Mouse (Mus musculus): ENCODE data around the gene Luc7l. TPM values are rescaled to one million over a fixed set of nuclear protein-coding genes. Genes with fewer than 3 reads are reported as not detected.
A peak's percentile ranks its signal among the peaks of the same experiment; 100 is the strongest.
"Not testable (repeated sequence)": the region's sequence is repeated elsewhere in the genome, so short reads cannot be mapped to it uniquely, and the experiment has no call there.

Gene Luc7l
- polyA plus RNA-seq, 1 experiment from 2014 or later: 28.1 TPM

DNA sequence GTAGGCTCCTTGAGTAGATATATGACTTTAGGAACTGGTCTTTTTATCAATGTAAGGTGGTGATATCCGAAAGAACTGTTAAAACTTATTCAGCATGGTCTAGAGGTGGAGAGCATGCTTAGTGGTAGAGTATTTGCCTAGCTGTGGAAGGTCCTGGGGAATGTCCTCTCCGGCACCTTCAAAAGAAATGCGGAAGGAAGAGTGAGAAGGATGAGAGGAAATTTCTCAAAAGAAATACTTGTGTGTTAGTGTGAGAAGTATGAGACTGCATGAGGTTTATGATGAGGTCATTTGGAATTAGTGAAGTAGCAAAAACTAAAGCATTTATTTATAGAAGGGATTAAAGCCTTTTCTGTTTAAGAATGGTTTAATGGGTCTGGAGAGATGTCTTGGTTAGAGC is 9.7 kb downstream of the Luc7l start:
- WGBS: 96% methylated on average over 3 of the region's 3 CpGs
- no peak for ATAC-seq
- peaks cover 71% of the 10 kb centered on the region for H3K36me3 ChIP-seq (ENCODE audit: control insufficient read depth, insufficient read depth)
- no peak overlapping the region for H3K27ac ChIP-seq (ENCODE audit: low read depth, low read length)
- H3K4me2 ChIP-seq (replicated peaks; ENCODE audit: low read depth): no peak overlapping the region
- H3K9me3 ChIP-seq (ENCODE audit: control insufficient read depth): no peaks in the 10 kb centered on the region
- no peaks in the 10 kb centered on the region for H3K4me1 ChIP-seq (replicated peaks; ENCODE audit: control insufficient read depth, insufficient read depth, low read length)
- H3K9ac ChIP-seq (ENCODE audit: low read depth, low read length): no peak overlapping the region
- no peak for TF ChIP-seq CTCF (IDR thresholded peaks at IDR 0.05; ENCODE audit: low read depth)
- H3K27me3 ChIP-seq (replicated peaks; ENCODE audit: control insufficient read depth, insufficient read depth, low read length): no peaks in the 10 kb centered on the region
- no peak overlapping the region for H3K4me3 ChIP-seq (ENCODE audit: low read depth, low read length)

DNA sequence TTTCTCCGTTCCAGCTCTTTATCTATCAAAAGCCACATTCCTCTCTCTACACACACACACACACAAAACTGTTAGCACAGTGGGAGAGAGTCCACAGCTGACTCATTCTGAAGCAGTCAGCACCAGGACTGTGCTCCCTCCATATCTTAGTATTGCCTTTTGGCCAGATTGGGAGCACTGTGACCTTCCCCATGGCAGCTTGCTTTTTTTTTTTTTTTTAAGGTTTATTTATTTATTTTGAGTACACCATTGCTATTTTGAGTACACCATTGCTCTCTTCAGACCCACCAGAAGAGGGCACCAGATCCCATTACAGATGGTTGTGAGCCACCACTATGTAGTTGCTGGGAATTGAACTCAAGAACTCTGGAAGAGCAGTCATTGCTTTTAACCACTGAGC is 16.2 kb downstream of the Luc7l start:
- H3K4me1 ChIP-seq (replicated peaks; ENCODE audit: control insufficient read depth, insufficient read depth, low read length): no peaks in the 10 kb centered on the region
- no peak overlapping the region for H3K4me3 ChIP-seq (ENCODE audit: low read depth, low read length)
- peaks cover 73% of the 10 kb centered on the region for H3K36me3 ChIP-seq (ENCODE audit: control insufficient read depth, insufficient read depth)
- ATAC-seq: no peak
- no peak overlapping the region for H3K4me2 ChIP-seq (replicated peaks; ENCODE audit: low read depth)
- no peak overlapping the region; the same call in 1 of the 2 replicates for H3K27ac ChIP-seq (ENCODE audit: low read depth, low read length)
- no peaks in the 10 kb centered on the region for H3K27me3 ChIP-seq (replicated peaks; ENCODE audit: control insufficient read depth, insufficient read depth, low read length)
- H3K9me3 ChIP-seq (ENCODE audit: control insufficient read depth): no peaks in the 10 kb centered on the region
- 59% methylated on average over 1 of the region's 1 CpGs for WGBS
- peak; percentile 66 for TF ChIP-seq CTCF (IDR thresholded peaks at IDR 0.05; ENCODE audit: low read depth)
- no peak overlapping the region for H3K9ac ChIP-seq (ENCODE audit: low read depth, low read length)

DNA sequence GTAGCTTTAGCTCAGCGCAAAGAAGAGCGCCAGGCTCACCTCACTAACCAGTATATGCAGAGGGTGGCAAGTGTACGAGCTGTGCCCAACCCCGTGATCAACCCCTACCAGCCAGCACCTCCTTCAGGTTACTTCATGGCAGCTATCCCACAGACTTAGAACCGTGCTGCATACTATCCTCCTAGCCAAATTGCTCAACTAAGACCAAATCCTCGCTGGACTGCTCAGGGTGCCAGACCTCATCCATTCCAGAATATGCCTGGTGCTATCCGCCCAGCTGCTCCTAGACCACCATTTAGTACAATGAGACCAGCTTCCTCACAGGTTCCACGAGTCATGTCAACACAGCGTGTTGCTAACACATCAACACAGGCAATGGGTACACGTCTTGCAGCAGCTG is 16.9 kb downstream of the Luc7l start:
- not testable (repeated sequence) for H3K4me1 ChIP-seq (replicated peaks; ENCODE audit: control insufficient read depth, insufficient read depth, low read length); H3K9me3 ChIP-seq (ENCODE audit: control insufficient read depth); H3K27me3 ChIP-seq (replicated peaks; ENCODE audit: control insufficient read depth, insufficient read depth, low read length); H3K9ac ChIP-seq (ENCODE audit: low read depth, low read length); H3K4me3 ChIP-seq (ENCODE audit: low read depth, low read length); ATAC-seq; H3K27ac ChIP-seq (ENCODE audit: low read depth, low read length); H3K4me2 ChIP-seq (replicated peaks; ENCODE audit: low read depth)
- WGBS: 92% methylated on average over 10 of the region's 10 CpGs
- peaks cover 71% of the 10 kb centered on the region for H3K36me3 ChIP-seq (ENCODE audit: control insufficient read depth, insufficient read depth)

DNA sequence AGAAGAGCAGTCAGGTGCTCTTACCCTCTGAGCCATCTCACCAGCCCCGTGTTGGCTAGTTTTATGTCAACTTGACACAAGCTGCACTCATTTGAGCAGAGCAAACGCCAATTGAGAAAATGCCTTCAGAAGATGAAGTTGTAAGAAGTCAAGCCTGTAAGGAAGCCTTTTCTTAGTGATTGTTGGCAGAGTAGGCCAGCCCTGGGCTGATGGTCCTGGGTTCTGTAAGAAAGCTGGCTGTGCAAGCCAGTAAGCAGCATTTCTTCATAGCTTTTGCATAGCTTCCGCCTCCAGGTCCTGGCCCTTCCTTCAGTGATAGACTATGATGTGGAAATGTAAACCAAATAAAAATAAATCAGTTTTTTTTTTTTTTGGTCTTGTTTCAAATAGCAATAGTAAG is 19.9 kb downstream of the Luc7l start:
- H3K9me3 ChIP-seq (ENCODE audit: control insufficient read depth): no peaks in the 10 kb centered on the region
- H3K4me3 ChIP-seq (ENCODE audit: low read depth, low read length): no peak overlapping the region
- no peaks in the 10 kb centered on the region for H3K4me1 ChIP-seq (replicated peaks; ENCODE audit: control insufficient read depth, insufficient read depth, low read length)
- H3K4me2 ChIP-seq (replicated peaks; ENCODE audit: low read depth): no peak overlapping the region
- no peak overlapping the region for H3K27ac ChIP-seq (ENCODE audit: low read depth, low read length)
- H3K36me3 ChIP-seq (ENCODE audit: control insufficient read depth, insufficient read depth): peaks cover 66% of the 10 kb centered on the region
- no peaks in the 10 kb centered on the region for H3K27me3 ChIP-seq (replicated peaks; ENCODE audit: control insufficient read depth, insufficient read depth, low read length)
- TF ChIP-seq CTCF (IDR thresholded peaks at IDR 0.05; ENCODE audit: low read depth): no peak
- 73% methylated on average over 3 of the region's 3 CpGs for WGBS
- no peak for ATAC-seq
- no peak overlapping the region for H3K9ac ChIP-seq (ENCODE audit: low read depth, low read length)

DNA sequence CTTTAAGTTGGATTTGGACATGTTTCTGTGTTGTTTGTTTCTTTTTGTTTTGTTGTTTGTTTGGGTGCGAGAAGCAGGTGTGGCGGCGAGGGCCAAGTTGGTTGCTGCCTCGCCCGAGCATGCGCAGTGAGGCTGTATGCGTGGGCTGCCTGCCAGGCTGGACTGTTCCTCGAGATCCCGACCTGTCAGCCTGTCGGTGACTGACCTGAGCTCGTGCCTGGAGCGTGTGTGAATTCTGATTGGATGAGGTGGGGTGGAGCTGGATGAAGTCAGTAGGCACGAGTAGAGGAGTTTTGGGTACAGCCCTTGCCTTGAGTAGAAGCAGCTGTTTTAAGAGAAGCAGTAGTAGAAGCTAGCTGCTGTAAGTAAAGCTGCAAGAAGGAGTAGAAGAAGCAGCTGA is 23.2 kb downstream of the Luc7l start:
- no peak for ATAC-seq
- Histone ChIP-seq H3K4me2 (replicated peaks; ENCODE audit: low read depth) (no peak overlapping the region), H3K27me3 (replicated peaks; ENCODE audit: control insufficient read depth, insufficient read depth, low read length) (no peaks in the 10 kb centered on the region), H3K9me3 (ENCODE audit: control insufficient read depth) (no peaks in the 10 kb centered on the region), H3K4me3 (ENCODE audit: low read depth, low read length) (no peak overlapping the region), H3K36me3 (ENCODE audit: control insufficient read depth, insufficient read depth) (peaks cover 70% of the 10 kb centered on the region), H3K9ac (ENCODE audit: low read depth, low read length) (no peak overlapping the region), H3K4me1 (replicated peaks; ENCODE audit: control insufficient read depth, insufficient read depth, low read length) (no peaks in the 10 kb centered on the region), H3K27ac (ENCODE audit: low read depth, low read length) (no peak overlapping the region)
- WGBS: 90% methylated on average over 13 of the region's 13 CpGs
- TF ChIP-seq CTCF (IDR thresholded peaks at IDR 0.05; ENCODE audit: low read depth): no peak

DNA sequence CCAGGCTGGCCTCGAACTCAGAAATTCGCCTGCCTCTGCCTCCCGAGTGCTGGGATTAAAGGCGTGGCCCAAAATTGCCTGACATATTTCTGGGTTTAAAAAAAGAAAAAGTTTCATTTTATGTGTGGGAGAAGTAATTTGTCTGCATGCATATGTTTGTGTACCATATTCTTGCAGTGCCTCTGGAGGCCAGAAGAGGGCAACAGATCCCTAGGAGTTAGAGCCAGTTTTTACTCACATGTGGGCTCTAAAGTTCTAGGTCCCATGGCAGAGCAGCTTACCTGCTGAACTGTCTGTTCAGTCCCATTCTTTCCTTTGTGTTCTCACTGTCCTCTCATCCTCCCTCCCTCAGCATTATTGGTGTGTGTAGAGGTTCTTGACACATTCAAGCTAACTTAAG is 24.0 kb downstream of the Luc7l start:
- H3K9ac ChIP-seq (ENCODE audit: low read depth, low read length): no peak overlapping the region
- peaks cover 70% of the 10 kb centered on the region for H3K36me3 ChIP-seq (ENCODE audit: control insufficient read depth, insufficient read depth)
- WGBS: 95% methylated on average over 4 of the region's 4 CpGs
- no peaks in the 10 kb centered on the region for H3K9me3 ChIP-seq (ENCODE audit: control insufficient read depth)
- no peak overlapping the region for H3K4me2 ChIP-seq (replicated peaks; ENCODE audit: low read depth)
- H3K4me3 ChIP-seq (ENCODE audit: low read depth, low read length): no peak overlapping the region
- ATAC-seq: no peak
- H3K27me3 ChIP-seq (replicated peaks; ENCODE audit: control insufficient read depth, insufficient read depth, low read length): no peaks in the 10 kb centered on the region
- H3K4me1 ChIP-seq (replicated peaks; ENCODE audit: control insufficient read depth, insufficient read depth, low read length): no peaks in the 10 kb centered on the region
- no peak overlapping the region for H3K27ac ChIP-seq (ENCODE audit: low read depth, low read length)
- peak; percentile 79 for TF ChIP-seq CTCF (IDR thresholded peaks at IDR 0.05; ENCODE audit: low read depth)
